Mouse (Mus musculus): ENCODE results near the gene Dhrs11.
"Not testable (repeated sequence)": the region's sequence is repeated elsewhere in the genome, so short reads cannot be mapped to it uniquely, and the experiment has no call there.

Dhrs11 gene

DNA sequence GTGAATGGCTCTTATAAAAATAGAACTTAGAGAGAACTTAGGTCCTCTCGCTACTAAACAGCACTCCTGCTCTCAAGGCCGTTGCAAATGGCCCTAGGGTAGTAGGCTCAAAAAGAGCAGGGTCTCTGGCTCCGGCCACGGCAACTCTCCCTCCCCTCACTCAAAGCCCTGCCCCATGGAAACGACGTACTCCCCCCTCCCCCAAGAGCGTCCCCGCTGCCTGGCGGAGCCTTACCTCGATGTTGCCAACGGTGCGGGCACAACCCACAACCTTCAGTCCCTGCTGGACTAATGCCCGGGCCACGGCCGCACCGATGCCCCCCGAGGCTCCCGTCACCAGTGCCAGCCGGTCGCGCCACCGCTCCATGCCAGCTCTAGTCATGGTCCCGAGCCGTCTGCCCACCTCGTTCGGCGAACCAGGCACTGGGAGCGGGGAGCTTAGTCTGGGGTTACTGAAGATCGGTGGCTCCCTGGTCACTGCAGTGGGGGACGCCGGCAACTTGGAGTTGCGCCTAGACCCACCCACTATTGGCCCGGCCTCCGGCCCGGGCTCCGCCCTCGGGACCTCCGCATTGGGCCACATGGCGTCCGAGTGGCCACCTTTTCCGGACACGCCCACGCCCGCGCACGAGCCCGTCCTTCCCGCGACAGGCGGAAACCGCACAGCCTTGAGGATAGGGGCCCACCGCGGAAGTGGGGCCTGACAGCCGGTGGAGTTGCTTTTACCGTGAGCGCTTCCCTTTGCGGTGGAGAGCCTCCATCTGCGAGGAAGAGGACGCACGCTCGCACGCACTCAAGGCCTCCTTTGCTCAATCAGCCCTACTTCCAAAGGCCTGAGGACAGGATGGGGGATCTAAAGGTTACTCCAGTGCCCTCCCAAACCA lies at the start of gene Dhrs11:
Dhrs11 (minus strand) TSS at position 479 of the 884 bp plus-strand sequence.
- DNase-seq, result peak; percentile 95 to 98

DNA sequence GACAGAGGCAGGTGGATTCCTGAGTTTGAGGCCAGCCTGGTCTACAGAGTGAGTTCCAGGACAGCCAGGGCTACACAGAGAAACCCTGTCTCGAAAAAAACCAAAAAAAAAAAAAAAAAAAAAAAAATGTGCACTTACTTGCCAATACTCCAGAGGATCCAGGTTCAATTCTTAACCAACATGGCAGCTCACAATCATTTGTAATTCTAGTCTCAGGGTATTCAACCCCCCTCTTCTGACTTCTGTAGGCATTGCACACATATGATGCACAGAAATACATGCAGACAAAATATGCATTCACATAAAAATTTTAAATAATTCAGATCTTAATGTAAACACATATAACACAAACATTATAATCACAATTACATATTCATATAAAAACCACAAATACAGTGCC lies 47.2 kb upstream of the Dhrs11 start:
- DNase-seq, result not testable (repeated sequence)

DNA sequence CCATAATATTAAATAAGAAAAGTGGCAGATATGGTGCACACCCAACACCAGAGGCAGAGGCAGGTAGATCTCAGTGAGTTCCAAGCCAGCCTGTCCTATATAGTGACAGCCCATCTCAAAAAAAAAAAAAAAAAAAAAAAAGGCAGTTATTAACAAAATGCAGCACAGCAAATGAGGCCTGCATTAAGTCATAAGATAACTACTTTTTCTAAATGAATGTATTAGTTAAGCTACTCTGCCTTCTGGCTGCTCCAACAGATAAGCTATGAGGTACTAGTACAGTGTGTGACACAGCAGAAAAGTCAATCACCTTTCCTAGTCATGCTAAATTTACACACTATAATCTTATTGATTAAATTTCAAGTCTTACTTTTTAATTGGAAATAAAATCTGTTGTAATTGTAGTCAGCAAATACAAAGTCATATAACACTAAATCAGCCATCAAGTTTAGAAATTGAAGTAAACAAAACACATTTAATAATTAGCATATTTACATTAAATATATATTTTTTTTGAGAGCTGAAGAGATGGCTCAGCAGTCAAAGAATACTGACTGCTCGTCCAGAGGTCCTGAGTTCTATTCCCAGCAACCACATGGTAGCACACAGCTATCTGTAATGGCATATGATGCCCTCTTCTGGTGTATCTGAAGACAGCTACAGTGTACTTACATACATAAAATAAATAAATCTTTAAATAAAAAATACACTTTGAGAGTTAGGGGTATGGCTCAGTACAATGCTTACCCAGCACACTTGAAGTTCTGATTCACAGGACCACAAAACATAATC lies 44.4 kb upstream of the Dhrs11 start:
- no peak for DNase-seq

DNA sequence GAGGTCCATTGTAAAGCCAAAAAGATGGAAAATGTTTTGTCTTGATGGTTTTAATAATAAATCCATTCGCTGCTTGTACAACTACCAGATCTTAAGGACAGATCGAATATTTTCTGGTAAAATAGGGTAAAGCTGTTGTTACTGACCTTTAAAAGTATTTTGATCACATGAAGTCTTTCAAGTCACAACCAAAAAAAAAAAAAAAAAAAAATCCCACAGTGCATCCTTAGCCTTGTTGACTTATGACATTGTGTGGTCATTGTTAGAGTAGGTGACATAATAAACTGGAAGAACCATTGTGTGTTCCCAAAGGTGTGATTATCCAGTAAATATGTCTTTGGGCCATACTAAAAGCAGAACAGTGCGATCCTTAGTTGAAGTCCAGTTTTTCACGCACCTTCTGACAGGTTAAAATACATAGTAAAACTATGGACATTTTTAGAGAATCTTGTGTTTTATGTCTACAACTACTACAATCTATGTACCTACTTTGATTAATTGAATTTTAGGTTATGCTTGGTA lies 42.8 kb upstream of the Dhrs11 start:
- DNase-seq, result no peak

DNA sequence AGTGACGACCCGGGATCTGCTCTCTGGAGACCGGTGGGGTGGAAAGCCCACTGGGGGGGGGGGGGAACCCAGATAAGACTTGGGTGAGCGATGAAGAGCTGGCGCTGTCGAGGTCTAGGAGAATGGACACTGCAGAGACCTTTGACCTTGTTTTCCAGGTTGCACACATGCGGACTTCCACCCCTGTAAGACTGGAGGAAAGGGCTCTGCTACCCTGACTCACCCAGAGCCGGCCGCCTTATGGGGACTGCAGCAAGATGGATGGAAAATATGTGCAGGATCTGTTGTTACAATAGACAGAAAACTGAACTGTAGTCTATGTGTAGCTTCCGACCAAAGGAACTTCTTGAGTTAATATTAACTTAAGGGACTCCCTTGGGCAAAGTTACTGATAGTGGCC lies 42.3 kb upstream of the Dhrs11 start:
- peak; percentile 70 for DNase-seq

DNA sequence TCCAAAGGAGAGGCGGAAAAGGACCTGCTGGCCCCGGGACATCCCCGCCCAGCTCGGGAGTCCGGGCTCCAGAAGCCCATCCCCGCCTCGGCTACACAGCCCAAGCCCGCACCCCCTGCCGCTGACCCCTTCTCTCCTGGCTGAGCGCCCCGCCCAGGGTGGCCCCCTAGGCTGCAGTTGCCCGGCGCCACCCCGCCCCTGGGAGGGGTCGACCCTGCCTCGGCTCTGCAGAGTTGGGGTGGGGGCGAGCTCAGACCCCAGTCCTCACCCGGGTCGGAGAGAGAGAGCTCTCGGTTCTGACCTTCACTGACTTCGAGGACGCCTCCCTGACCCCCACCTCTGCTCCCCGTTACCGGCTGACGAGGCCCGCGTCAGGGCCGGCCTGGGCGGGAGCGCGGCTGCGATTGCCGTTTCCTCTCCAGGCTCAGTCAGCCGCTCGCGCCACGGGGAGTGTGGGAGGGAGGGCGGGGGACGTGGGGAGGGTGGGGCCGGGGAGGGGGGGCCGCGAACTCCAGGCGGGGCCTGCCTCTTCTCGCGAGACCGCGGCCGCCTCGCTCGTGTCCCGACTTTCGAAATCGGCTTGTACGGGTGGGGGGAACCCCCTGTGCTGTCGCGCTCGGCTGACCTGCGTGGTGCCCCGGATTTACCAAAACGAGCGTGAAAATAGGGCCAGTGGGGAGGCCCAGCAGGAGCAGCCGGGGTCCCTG lies 41.7 kb upstream of the Dhrs11 start, which contains the start of gene Ggnbp2:
Ggnbp2 (minus strand) TSS at position 481 of the 707 bp plus-strand sequence.
- DNase-seq, result peak; percentile 94 to 96

DNA sequence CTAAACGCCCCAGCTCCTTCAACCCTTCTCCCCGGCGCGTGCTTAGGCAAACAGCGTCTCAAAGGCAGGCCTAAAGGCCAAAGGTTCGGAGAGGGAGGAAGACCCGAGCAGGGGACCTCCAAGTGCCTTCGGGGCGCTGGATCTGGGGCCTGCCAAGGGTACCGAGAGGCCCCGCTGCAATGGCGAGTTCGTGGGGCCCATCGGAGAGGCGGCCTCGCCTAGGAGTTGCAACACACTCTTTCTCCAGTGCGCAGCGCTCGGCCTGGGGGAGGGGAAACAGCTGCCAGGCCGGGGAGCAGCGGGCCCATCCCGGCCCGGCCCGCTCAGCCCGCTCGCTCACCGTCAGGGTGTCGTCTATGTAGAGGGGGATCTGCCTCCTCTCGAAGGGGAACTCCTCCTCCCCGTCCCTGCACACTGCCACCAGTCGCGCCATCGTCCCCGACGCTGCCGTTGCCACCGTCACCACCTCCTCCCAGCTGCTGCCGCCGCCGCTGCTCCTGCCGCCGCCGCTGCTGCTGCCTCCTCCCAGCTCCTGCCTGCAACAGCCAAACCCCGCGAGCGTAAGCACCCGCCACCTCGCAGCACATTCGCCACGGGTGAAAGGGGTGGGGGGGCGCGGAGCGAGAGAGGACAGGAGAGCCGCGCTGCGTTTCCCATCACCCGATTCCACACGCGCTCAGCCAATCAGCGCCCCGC lies 40.9 kb upstream of the Dhrs11 start:
- peak; percentile 95 for DNase-seq

DNA sequence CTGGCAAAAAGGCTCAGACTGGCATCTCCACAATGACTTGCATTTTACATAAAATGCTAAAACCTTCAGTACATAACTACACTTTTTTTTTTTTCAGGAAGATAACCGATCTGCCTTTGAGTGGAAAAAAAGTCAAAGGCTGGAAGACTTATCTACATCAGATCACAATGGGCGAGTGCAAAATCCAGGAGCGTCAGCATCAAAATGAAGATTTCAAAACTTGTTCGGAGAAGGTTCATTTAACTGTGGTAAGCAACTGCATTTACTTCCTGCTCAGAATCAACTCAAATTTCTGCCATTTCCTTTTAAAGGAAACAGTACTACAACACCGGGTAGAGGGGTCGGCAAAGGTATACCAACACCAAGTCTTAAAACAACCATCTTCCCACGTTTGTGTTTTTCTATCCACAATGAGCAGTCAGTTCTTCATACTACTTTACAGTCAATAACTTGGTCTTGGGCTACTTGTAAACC lies 40.0 kb upstream of the Dhrs11 start:
- DNase-seq, result no peak

DNA sequence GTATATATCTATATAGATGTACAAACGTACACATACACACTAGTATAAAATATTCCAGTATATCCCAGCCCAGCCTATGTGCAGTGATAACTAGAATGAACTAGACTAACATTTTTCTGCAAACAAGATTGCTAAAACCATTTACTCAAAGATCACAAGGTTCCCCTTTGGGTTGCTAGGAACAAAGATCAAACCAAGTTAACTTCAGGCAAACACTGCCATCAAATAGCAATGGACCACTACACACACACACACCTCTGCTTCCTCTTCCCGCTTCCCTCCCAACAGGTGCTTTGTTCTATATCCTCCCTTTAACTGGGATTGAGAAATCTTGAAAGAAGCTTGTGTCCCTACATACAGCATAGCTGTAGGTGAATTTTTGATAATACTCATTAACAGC lies 38.8 kb upstream of the Dhrs11 start:
- DNase-seq, result peak; percentile 24 to 44

DNA sequence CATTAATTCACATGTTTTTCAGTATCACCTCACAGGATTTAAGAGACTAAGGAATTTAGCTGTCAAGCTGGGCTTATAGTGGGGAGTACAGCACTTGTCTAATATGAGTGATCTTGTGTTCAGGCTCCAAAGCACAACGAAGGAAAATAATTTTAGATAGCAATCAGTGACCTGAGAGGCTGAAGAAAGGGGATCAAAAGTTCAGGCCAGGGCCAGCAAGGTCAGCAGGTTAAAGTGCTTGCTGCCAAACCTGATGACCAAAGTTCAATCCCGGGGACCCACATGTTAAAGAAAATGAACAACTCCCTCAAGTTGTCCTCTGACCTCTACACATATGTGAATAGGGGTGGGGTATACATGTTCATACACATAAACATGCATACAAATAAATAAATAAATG lies 36.5 kb upstream of the Dhrs11 start:
- peak; percentile 52 to 65 for DNase-seq

DNA sequence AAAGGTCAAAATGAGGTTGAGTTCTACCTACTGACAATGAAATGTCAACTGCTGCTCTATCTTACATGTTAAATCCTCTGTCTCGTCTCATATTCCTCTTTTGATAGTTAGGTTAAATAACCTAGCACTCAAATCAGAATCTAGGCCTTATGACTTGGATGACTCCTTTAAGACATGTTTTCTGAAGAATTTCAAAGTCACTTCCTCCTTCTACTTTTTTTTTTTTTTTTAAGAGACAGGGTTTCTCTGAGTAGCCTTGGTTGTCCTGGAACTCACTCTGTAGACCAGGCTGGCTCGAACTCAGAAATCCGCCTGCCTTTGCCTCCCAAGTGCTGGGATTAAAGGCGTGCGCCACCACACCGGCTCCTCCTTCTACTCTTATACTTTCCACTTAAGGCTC lies 26.5 kb upstream of the Dhrs11 start:
- DNase-seq, result no peak

DNA sequence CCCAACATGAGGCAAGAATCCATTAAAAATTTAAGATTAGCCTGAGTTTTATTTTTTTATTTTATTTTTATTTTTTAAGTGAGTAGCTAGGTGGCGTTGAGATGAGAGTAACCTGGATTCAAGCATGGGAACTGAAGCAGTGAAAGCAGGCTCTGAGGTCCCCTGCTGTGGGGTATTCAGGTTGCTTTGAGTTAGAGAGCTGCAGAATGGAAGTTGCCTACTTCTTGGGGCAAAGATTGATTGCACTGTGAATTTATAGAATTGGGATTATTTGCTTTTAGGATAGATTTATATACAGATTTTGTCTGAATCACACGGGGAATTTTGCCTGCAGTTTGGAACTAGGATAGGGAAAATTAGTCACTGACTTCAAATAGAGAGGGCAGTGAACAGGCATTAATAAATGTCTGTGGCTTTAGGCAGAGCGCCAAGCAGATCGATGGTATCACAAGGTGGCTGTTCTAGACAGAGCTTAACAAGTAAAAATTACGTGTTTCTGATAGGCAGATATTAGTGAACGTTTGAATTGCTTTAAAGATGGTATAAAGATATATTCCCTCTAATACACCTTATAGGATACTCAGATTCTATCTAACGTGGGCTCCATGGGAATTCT lies 18.8 kb upstream of the Dhrs11 start:
- no peak for DNase-seq

DNA sequence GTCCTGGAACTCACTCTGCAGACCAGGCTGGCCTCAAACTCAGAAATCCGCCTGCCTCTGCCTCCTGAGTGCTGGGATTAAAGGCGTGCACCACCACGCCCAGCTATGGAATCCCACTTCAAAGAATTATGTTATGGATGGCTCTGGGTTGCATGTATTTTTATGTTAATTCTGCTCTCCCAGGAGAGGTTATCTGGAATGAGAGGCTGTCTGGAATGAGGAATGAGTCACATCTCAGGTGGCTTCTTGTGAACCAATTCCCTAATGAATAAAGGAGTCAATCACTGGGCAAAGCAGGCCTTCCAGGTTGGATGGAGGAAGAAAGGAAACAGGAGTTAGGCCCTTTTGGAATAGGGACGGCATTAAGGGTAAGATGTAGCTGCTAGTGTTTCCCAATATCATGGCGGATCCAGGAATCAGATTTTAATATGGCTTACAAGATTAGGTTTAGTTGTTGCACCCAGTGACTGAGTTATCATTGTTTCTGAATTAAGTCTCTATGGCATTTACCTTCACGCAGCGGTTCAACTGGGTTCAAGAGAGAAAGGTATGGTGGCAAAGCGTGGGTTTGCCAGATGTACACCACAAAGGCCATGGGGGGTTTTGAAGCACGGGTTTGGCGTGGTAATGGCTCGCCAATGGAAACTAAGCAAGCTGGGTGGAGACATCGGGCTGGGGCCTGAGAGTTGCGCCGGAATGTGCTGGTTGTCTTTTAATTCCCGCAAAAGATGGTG lies 18.1 kb upstream of the Dhrs11 start:
- DNase-seq, result no peak

DNA sequence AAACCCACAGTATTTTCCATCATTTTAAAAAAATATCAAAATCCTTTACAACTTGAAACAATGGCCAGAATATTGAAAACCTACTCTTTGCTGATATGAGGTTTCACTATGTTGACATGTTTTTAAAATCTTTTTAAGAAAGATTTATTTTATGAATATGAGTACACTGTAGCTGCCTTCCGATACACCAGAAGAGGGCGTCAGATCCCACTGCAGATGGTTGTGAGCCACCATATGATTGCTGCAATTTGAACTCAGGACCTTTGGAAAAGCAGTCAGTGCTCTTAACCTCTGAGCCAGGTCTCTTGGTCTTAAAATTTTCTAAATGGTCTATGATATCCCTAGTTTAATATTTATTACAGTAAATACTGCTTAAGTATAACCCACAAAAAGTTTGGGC lies 10.5 kb upstream of the Dhrs11 start:
- no peak for DNase-seq

DNA sequence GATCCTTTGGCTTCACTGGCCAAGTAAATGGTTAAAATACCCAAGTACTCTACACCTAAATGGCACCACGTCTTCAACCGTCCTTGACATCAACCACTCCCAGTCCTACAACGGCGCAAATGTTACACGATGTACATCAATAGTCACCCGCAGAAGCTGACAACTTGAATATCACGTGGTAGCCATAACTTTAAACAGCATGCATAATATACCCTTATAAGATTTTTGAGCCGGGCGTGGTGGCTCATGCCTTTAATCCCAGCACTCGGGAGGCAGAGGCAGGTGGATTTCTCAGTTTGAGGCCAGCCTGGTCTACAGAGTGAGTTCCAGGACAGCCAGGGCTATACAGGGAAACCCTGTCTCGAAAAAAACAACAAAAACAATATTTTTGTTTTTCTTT lies 701 bp upstream of the Dhrs11 start:
- not testable (repeated sequence) for DNase-seq

DNA sequence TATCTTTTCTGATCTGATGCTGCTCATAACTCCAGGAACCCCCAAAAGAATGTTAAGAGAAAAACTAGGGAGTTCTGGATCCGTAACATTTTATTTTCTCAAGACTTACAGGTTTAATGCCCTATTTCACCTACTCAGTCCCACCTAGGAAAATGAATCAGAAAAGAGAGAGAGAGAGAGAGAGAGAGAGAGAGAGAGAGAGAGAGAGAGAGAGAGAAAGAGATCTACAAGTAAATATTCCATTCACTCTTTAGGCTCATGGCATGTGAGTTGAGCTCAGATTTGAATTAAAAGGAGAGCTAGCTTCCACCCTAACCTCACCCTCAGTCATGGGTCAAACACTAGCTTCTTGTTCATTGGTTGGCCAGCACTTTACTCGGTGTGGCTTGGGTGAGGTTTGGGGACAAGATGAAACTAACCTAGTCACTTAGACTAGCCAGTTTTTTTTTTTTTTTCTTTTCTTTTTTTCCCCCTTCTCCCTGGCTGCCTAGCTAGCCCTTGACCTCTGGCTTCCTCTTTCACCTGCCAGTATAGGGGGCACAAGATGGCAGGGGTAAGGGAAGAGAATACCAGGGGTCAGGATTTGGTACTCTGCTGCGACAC lies 792 bp downstream of the Dhrs11 start:
- DNase-seq, result peak; percentile 23 to 27

DNA sequence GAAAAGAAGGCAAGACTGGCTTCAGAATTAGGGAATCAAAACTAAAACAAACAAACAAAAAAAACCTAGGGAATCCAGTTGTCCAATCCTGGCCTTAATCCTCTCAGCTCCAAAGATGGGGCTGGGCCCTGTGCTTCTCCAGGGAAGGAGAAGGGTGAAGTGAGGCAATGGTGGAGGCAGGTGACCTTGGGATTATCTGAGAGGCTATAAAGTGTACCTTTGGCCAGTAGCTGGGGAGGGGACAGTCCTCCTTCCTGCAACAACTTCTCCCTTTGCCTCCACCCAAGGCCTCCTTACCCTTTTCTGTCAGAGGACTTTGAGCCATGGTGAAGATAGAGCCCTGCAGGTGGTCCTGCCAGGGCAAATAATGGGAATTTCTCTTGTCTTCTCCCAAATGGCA lies 1.3 kb downstream of the Dhrs11 start:
- DNase-seq, result peak in 1 of 2 experiments; percentile 28

DNA sequence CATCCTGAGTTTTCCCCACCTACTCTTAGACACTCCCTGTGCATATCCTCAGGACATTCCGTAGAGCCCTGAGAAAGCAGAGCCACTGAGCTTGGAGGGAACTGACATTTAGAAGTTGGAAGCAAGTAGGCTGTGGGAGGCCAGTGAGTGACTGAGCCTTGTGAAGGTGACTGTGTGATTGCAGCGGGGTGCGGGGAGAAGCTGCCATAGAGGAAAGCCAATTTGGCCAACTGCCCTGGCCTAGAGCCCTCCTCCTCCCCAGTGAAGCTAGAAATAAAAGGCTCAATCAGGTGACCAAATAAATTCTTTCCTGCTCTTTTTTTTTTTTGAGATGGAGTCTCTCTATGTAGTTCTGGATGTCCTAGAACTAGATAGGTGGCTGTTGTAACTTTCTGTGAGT lies 2.6 kb downstream of the Dhrs11 start:
- peak; percentile 86 to 89 for DNase-seq

DNA sequence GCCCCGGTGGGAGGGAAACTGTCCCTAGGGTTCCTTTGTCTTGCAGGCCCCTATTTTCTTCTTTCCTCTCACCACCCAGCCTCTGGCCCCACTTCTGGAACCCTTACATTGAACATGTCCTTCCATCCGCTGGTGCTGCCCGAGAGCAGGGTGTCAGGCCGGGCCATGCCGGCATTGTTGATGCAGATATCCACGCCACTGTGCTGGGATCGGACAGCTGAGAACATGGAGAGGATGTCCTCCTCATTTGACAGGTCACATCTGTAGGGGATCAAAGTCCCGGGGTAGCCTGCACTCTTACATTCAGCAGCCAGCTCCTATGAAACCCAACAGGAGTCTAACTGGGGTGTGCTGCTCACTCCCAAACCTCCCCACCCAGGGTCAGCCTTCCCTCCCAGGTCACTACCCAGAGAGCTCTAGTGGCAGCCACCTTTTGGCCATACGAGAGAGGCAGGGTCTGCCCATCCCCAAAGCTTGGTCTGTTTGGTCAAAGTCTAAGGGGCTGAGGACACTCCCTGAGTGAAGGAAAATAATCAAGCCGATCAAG lies 3.5 kb downstream of the Dhrs11 start:
- DNase-seq, result no peak

DNA sequence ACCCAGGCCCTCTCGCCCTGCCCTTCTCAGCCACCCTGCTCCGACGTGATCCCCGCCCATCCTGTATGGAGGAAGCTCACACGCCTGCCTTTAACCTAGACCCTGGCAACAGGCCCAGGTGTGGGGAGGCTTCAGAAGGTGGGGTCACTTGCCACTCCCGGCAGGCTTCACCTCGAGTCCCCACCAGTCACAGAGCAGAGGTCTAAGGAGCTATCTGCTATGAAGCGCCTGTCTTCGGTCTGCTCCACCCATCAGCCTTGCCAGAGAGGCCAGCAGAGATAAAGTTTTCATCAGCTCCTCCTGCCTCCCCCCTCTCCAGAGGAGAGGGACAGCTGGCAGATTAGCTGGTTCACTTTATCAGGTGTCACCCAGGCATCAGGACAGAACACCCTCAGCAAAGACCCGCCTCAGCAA lies 5.3 kb downstream of the Dhrs11 start:
- no peak for DNase-seq
